Comparison of ENCODE assay signal across 18 mouse cellular contexts in the genomic region with DNA sequence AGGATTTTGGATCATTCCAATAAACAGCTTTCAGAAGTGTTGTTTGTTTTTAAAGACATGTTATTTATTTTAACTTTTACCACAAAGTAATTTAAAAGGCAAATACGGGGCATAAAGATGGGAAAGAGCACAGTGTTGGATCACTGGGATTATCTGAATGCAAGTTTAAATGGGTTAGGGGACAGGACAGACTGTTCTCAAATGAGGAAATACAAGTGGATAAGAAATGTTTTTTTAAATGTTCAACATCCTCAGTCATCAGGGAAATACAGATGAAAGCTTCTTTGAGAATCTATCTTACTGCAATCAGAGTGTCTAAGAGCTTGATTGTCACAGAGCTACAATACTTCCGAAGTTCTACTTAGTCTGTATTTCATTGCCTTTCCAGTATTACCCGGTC.
"Had no signal": no experiment of that assay in that cellular context is flagged by ENCODE, and none has a peak within 500 bp of the region (broad histone marks: within the 10 kb centered on the region; RNA-seq: fewer than 3 reads in every experiment).

No protein-coding gene starts in this region.

- H3K36me3 ChIP-seq: hindbrain, embryonic 15.5 days; limb, embryonic 12.5 days; limb, embryonic 15.5 days; midbrain, embryonic 13.5 days; neural tube, embryonic 13.5 days; stomach, embryonic 15.5 days had no signal

- H3K9ac ChIP-seq: hindbrain, embryonic 15.5 days; limb, embryonic 12.5 days; limb, embryonic 15.5 days; liver, embryonic 14.5 days; midbrain, embryonic 13.5 days; neural tube, embryonic 13.5 days; stomach, embryonic 15.5 days had no signal

- DNase-seq: kidney, adult 2 months; kidney, postnatal 25 days; left cerebral cortex, postnatal 4 days; retina, postnatal 1 day; right cerebral cortex, postnatal 25 days; spleen, adult 18-20 months; thymus, postnatal 25 days had no signal

- H3K4me3 ChIP-seq: hindbrain, embryonic 15.5 days; limb, embryonic 12.5 days; limb, embryonic 15.5 days; midbrain, embryonic 13.5 days; myocyte; neural tube, embryonic 13.5 days; stomach, embryonic 15.5 days had no signal

- H3K4me2 ChIP-seq: hindbrain, embryonic 15.5 days; limb, embryonic 12.5 days; limb, embryonic 15.5 days; midbrain, embryonic 13.5 days; neural tube, embryonic 13.5 days; stomach, embryonic 15.5 days had no signal

- H3K27me3 ChIP-seq: hindbrain, embryonic 15.5 days; limb, embryonic 12.5 days; limb, embryonic 15.5 days; midbrain, embryonic 13.5 days; neural tube, embryonic 13.5 days; stomach, embryonic 15.5 days had no signal

- H3K27ac ChIP-seq: hindbrain, embryonic 15.5 days; kidney, postnatal 0 days; limb, embryonic 12.5 days; limb, embryonic 15.5 days; liver, embryonic 14.5 days; midbrain, embryonic 13.5 days; neural tube, embryonic 13.5 days; stomach, embryonic 15.5 days had no signal

- ATAC-seq: intestine, postnatal 0 days; midbrain, embryonic 13.5 days; midbrain, embryonic 16.5 days had no signal

- H3K9me3 ChIP-seq: hindbrain, embryonic 15.5 days; limb, embryonic 12.5 days; limb, embryonic 15.5 days; midbrain, embryonic 13.5 days; neural tube, embryonic 13.5 days; stomach, embryonic 15.5 days had no signal
